8 mouse cellular contexts compared by ENCODE assay signal in genomic region chr4:32800577-32801170, GRCm38 (mm10). TPM values are rescaled to one million over a fixed set of nuclear protein-coding genes. Genes with fewer than 3 reads are reported as not detected.
A peak's percentile ranks its signal among the peaks of the same experiment; 100 is the strongest.
DNase-seq lines count a peak whose midpoint lies in the region; ATAC-seq and TF ChIP-seq lines count a peak whose summit lies in the region.

No protein-coding gene starts in this region.

- WGBS in hindbrain, embryonic 15.5 days = 6% methylated on average over 9 of the region's 9 CpGs

- H3K4me1 ChIP-seq in brown adipose tissue, adult 24 weeks (ENCODE audit: control insufficient read depth, insufficient read depth, insufficient read length, low read length) = peaks cover 6% of the 10 kb centered on the region; the same call in 1 of the 2 replicates
- peaks cover 11% of the 10 kb centered on the region for H3K4me1 ChIP-seq in hindbrain, embryonic 15.5 days (replicated peaks)

- DNase-seq in layer of hippocampus, adult 2 months (ENCODE audit: low spot score in 2 of 2) = no peak
- no peak for DNase-seq in layer of hippocampus, postnatal 36 days
- no peak for DNase-seq in cerebellum, postnatal 25 days
- DNase-seq in frontal cortex, postnatal 10 days (ENCODE audit: low spot score in 2 of 2) = no peak

- no peaks in the 10 kb centered on the region for H3K27me3 ChIP-seq in hindbrain, embryonic 15.5 days
- H3K27me3 ChIP-seq in myocyte (ENCODE audit: control insufficient read depth, insufficient read depth, insufficient read length) = no peaks in the 10 kb centered on the region

- peak; percentile 57; the same call in 1 of the 2 replicates for ATAC-seq in hindbrain, embryonic 15.5 days (ENCODE audit: low FRiP score, low read depth)
- ATAC-seq in monocyte, adult 5-6 weeks (replicated peaks; ENCODE audit: insufficient number of reproducible peaks, low FRiP score, low TSS enrichment, poor library complexity, severe bottlenecking) = no peak

- no peaks in the 10 kb centered on the region for H3K9me3 ChIP-seq in hindbrain, embryonic 15.5 days

- H3K4me3 ChIP-seq in layer of hippocampus, adult 2 months = peak overlapping the region; percentile 81
- H3K4me3 ChIP-seq in brown adipose tissue, adult 24 weeks (ENCODE audit: insufficient read depth, low read depth, low read length) = peak overlapping the region; percentile 99
- peak overlapping the region; percentile 80 for H3K4me3 ChIP-seq in hindbrain, embryonic 15.5 days
- peak overlapping the region; percentile 74 for H3K4me3 ChIP-seq in myocyte

- H3K4me2 ChIP-seq in hindbrain, embryonic 15.5 days = peak overlapping the region; percentile 75
- H3K4me2 ChIP-seq in myocyte (ENCODE audit: low read depth) = peak overlapping the region; percentile 90

- H3K79me2 ChIP-seq in myocyte (ENCODE audit: control insufficient read depth, insufficient read depth) = no peaks in the 10 kb centered on the region

- peak overlapping the region; percentile 68 for H3ac ChIP-seq in myocyte (ENCODE audit: control insufficient read depth, insufficient read length)

- peak overlapping the region; percentile 94 for H3K9ac ChIP-seq in hindbrain, embryonic 15.5 days

- TF ChIP-seq POLR2A in myocyte (IDR thresholded peaks at IDR 0.05; ENCODE audit: insufficient read length, low read depth) = no peak

- H3K27ac ChIP-seq in layer of hippocampus, adult 2 months = peak overlapping the region; percentile 98
- peak overlapping the region; percentile 96 for H3K27ac ChIP-seq in brown adipose tissue, adult 24 weeks (replicated peaks; ENCODE audit: low read depth, low read length)
- H3K27ac ChIP-seq in hindbrain, embryonic 15.5 days (replicated peaks) = peak overlapping the region; percentile 99

- 0 out of 2 replicates have a peak, but pooled peaks cover 5% of the 10 kb centered on the region for H3K36me3 ChIP-seq in hindbrain, embryonic 15.5 days
- no peaks in the 10 kb centered on the region for H3K36me3 ChIP-seq in myocyte (ENCODE audit: control insufficient read depth, insufficient read depth)

- no peak for TF ChIP-seq CTCF in layer of hippocampus, adult 2 months (conservative IDR thresholded peaks at IDR 0.05)

TF ChIP-seq in myocyte, 11 proteins besides CTCF, POLR2A, EP300 and RAD21:
- no peak for TF ChIP-seq MYOG (IDR thresholded peaks at IDR 0.05; ENCODE audit: control insufficient read depth in 1 of 3, insufficient read depth in 1 of 3, insufficient read length in 2 of 3, low read depth in 2 of 3)

RNA-seq across cellular contexts. Expression of gene Lyrm2, which starts 0.6 kb away (rescaled TPM):
- 10 to 100 TPM; 37.4 to 39.8 TPM for total RNA-seq in layer of hippocampus, adult 2 months (2021)
- total RNA-seq in layer of hippocampus, postnatal 36 days (2021) = 10 to 100 TPM; 36.2 to 37.0 TPM
- 60.1 and 78.8 TPM in 2 replicates for polyA plus RNA-seq in brown adipose tissue, adult 24 weeks (2012; ENCODE audit: insufficient read depth, insufficient read length, missing spikeins)
- 108 and 122 TPM in 2 replicates for polyA plus RNA-seq in hindbrain, embryonic 15.5 days (2015; fragmentation: Nextera tagmentation; extraction: Ambion mirVana)
- 37.0 TPM for polyA plus RNA-seq in myocyte (2012; fragmentation: generic; extraction: Trizol)
- total RNA-seq in monocyte, adult 5-6 weeks (2017) = 65.1 to 76.3 TPM (median 70.7 TPM) in 3 replicates
